Mouse (Mus musculus) right cerebral cortex, postnatal 4 days (tissue): ENCODE data around the gene Klf6.

Source experiments
- DNase-seq: peaks from one replicate; pipeline ENCODE4 v3.0.0-alpha.2; 2022

Gene Klf6

GRCm38 (mm10) chr13:5861157-5862002 is at the start of gene Klf6:
TSS of gene Klf6 (plus strand) at chr13:5861482.
- DNase-seq = peak; percentile 99

DNA sequence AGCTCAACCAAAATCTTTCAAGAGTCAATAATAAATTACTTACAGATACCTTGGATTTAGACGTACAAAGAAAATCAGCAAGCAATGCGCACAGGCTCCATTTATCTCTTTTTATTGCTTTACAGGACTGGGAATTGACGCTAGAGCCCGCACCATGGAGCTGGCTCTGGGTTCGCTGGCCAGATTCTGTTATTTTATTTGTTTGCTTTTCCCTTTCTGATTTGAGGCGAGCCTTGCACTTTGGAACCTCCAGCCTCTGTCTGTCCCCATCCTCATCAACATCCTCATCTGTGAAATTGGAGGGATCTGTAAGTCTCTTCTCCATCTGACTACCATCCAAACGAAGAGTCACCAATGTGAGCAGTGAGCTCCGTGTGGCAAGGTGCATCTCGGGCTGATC is 47.8 kb upstream of the Klf6 start:
- no peak for DNase-seq

DNA sequence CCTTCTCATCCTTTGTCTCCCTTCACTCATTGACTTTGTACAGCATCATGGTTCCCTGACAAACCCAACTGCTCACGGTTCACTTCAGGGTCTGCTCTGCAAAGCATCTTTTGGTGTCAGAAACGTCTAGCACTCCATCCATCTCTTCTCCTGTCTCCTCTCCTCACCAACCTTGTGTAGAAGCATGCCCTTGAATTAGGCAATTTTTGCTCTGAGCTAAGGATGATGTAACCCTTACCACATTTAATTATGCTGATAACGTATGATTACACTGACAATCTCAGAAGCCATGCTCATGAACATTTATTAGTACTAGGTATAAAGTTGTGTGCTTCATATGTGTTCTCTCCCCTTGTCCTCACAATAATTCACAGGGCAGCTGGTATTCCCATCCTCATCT is 44.0 kb upstream of the Klf6 start:
- DNase-seq = no peak

DNA sequence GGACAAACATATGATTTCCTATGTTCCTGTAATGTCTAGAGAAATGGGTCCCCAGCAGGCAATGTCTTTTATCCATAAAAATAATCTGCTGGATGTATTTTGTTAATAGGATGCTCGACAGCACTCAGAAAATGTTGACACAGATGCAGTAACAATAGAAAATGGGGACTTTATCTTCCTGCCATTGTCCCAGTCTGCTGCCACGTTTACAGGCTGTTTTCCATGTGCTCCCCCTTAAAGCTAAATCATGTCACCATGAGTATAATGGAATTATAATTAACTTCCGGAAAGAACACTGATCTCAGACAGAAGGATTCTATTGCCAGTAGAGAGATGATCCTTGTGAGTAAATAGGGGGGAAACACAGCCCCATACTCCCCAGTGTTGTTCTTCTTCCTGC is 42.1 kb upstream of the Klf6 start:
- DNase-seq = no peak

DNA sequence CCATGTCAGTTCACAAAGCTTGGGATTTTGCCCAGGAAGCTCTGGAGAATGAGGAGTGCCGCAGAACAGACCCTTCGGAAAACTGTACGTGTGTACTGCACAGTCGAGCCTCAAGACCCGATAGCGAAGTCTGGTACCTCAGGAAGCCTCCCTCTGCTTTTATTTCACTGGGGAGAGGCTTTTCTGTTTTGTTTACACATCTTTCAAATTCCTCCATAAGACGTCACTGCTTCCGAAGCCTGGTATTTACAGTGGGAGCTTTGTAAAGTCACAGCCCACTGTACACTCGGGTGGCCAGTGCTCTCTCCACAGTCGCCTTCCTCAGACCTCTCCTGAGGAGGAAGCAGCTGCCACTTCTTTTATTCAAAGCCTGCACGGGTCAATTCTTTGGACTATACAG is 38.7 kb upstream of the Klf6 start:
- no peak for DNase-seq

GRCm38 (mm10) chr13:5823150-5823549 is 38.1 kb upstream of the Klf6 start:
- no peak for DNase-seq

DNA sequence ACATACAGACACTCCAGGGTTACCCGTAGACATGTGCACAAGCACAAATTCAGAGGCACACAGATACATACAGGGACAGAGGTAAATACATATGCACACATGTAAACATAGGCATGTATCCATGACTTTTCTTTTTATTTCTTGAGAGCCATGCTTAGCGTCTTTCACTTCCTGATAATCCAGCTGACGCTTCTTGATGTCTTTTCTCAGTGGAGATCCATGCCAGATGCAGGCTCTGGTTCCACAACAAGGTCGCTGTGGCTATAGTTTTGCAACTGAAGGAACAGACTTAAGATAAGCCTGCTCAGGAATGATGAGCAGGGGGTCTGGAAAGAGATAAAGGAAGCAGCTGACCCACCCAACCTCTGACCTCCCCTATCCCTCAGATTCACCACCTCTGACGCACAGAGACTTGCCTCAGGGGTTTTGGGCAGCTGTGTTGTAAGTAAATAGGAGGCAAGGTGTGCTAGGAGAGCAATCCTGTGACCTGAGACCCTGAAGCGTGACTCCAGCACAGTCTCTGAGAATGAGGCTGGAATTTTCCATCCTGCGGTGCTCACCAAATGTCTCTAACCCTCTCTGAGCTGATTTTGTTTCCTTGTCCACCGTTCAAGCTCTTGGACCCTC is 37.0 kb upstream of the Klf6 start:
- no peak for DNase-seq

DNA sequence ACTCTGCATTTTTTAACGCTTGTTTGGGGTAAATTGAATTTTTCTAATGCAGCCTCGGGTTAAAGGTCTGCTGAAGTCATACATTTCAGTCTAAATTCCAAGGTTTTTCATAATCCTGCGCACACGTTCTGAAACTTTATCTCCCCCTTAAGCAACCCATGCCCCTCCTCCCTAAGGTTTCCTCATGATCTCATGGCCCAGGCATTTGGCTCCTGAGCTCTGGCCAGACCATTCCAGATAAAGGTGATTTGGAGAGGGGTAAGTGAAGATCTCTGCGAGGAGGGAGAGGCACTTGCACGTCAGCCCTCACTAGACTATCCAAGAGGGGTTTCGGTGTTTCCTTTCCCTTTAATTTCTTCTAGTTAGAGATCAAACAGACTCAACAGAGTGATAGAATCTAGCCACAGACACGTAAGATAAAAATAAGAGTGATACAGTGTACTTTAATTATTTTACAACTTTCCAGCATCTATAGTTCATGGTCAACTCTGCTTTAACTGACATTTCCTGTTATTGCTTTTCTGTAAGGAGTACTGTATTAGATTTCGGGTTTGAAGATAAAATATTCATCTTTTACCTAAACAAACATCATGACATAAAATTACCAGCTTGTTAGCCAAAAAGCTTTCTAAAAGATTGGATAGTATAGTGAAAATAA is 35.0 kb upstream of the Klf6 start:
- no peak for DNase-seq

DNA sequence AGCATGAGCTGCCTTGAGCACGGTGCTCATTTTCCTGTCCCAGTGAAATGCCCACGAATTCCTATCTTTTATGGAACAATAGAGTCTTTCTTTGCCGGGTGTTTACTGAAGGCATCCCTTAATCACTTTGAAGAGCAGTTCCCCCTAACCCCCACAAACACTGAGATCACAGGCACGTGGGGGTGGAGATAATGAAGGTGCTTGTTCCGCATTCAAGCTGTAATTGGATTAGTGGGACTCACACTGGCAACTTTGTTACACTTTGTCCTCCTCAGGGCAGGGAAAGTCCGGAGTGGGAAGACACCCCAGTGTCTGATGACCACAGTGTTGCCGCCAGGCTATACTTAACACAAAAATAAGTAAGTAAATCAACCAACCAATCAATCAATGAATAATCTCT is 29.3 kb upstream of the Klf6 start:
- DNase-seq = no peak

- DNase-seq = no peak
Measured at GRCm38 (mm10) chr13:5837174-5837777, 24.0 kb upstream of the Klf6 start.

- no peak for DNase-seq
Measured at GRCm38 (mm10) chr13:5841418-5841817, 19.9 kb upstream of the Klf6 start.

DNA sequence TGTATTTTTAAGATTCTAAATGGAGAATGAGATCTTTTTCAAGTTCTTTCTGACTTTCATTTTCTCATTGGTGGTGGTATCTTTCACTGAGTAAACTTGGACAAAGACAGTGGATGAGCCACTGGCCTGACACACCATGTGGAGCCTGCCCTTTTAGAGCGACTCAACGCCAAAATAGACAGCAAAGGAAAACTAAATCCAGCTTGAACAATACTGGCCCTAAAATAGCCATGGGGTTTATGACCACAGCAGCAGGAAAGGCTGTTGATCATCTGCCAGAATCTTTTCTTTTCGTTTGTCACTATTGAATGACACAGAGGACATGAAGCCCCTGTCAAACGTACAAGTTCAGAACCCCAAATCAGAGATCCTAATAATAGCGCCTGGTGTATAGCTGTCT is 18.4 kb upstream of the Klf6 start:
- DNase-seq = no peak

DNA sequence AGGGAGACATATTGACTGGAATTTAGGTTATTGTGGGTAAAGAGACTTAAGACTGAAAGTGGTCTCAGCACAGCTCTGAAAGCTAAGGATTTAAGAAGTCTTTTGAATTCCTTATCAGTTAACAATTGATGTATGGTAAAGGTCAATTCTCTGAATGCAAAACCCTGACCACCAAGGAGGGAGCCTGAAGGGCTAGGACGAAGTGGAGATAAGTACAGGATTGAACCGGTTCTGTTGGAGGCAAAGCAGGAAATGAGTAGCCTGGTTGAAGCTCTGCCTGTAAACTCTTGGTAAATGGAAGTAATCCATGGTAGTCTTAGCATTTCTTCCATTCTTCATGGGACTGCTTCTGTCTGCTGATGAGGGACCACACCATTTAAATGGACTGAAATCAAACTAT is 17.5 kb upstream of the Klf6 start:
- no peak for DNase-seq

GRCm38 (mm10) chr13:5844338-5844737 is 16.9 kb upstream of the Klf6 start:
- no peak for DNase-seq

- no peak for DNase-seq
Measured at GRCm38 (mm10) chr13:5845161-5845590, 16.1 kb upstream of the Klf6 start.

- no peak for DNase-seq
Measured at GRCm38 (mm10) chr13:5845605-5846004, 15.7 kb upstream of the Klf6 start.

GRCm38 (mm10) chr13:5846860-5847259 is 14.4 kb upstream of the Klf6 start:
- no peak for DNase-seq

GRCm38 (mm10) chr13:5847736-5848135 is 13.5 kb upstream of the Klf6 start:
- DNase-seq = no peak

DNA sequence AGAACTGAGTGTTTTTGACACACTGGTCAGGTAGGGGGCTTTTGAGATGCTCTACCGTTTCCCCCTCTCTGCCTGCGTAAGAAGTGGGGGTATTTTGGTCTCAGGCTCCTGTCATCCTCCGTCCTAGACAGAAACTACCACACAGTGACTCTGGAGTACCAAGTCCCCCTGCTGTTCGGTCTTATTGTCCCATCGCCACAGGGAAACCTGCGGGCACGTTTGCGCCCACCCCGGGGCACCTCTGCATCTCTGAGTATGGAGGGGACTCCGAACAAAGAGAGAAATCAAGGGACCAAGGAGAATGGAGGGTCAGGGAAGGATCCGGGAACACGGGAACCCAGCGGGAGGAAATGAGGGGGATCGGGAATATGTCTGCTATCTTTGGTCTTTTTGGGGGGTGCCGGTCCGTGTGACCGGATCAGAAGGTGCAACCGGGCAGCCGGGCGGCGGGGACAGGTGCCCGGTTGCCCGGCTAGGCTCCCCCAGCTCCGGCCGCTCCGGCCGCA is 578 bp upstream of the Klf6 start:
- DNase-seq = no peak

DNA sequence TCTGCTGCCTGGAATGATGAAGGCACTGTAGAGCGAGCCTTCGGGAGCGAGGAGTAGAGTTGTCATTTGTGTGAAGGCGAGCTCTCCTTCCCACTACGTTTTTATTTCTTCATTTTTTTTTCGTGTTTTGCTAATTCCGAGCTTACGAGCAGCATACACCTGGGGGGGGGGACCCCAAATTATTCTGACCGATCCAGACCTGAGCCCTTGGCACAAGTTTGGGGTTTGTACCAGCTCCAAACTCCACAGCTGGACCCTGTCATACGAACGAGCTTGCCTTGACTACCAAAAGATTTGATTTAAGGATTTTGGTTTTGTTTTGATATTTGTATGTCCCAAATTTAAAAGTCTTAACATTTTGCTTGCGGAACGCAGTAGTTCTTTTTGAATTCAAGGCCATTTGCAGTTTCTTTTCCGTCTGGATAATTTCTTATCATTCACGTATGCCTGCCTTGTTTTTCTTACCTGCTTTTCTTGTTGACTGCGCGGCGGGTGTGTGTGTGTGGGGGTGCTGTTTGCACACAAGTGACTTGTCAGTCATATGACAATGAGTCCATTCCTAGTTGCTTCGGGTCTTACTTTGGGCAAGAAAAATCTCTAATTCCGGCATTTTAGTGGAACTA is 832 bp downstream of the Klf6 start:
- DNase-seq = no peak

GRCm38 (mm10) chr13:5862626-5863407 is 1.5 kb downstream of the Klf6 start:
- DNase-seq = peak; percentile 52

- no peak for DNase-seq
Measured at GRCm38 (mm10) chr13:5863408-5863891, 2.2 kb downstream of the Klf6 start.
